Mouse (Mus musculus): ENCODE measurements around the gene Xirp1. TPM values are rescaled to one million over a fixed set of nuclear protein-coding genes. Genes with fewer than 3 reads are reported as not detected.

Xirp1 gene
- polyA plus RNA-seq, 1 experiment from 2014 or later: not detected

DNA sequence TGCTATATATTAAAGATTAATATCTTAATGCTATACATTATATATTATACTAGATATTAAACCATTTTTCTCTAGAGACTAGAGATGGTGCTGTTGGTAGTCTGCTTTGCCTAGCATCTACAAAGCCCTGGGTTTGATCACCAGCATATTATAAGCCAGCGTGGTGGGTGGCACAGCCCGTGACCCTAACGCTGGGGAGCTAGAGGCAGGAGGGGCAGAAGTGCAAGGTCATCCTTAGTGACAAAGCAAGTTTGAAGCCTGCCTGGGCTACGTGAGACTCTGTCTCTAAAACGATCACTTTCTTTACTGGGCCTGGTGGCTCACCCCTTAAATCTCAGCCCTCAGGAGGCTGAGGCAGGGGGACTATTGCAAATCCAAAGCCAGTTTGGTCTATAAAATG, 20.5 kb downstream of the Xirp1 start:
- 0 out of 2 replicates have a peak, but pooled peaks cover 3% of the 10 kb centered on the region for H3K4me1 ChIP-seq (ENCODE audit: control insufficient read depth, insufficient read depth, low read length)
- H3K27me3 ChIP-seq (ENCODE audit: control insufficient read depth, insufficient read depth, low read length): no peaks in the 10 kb centered on the region
- H3K27ac ChIP-seq (replicated peaks; ENCODE audit: low read depth, low read length): no peak overlapping the region
- no peaks in the 10 kb centered on the region for H3K36me3 ChIP-seq (ENCODE audit: control insufficient read depth, insufficient read depth, low read length)
- no peak for DNase-seq
- H3K4me3 ChIP-seq (replicated peaks; ENCODE audit: low read depth, low read length): no peak overlapping the region
- WGBS: 84% methylated on average over 5 of the region's 5 CpGs
- no peak overlapping the region for H3K9ac ChIP-seq (replicated peaks; ENCODE audit: low read length)
- no peaks in the 10 kb centered on the region for H3K9me3 ChIP-seq (ENCODE audit: control insufficient read depth, low read length)
- ATAC-seq (ENCODE audit: low FRiP score, low TSS enrichment): no peak
- H3K4me2 ChIP-seq (ENCODE audit: low read length): no peak overlapping the region

DNA sequence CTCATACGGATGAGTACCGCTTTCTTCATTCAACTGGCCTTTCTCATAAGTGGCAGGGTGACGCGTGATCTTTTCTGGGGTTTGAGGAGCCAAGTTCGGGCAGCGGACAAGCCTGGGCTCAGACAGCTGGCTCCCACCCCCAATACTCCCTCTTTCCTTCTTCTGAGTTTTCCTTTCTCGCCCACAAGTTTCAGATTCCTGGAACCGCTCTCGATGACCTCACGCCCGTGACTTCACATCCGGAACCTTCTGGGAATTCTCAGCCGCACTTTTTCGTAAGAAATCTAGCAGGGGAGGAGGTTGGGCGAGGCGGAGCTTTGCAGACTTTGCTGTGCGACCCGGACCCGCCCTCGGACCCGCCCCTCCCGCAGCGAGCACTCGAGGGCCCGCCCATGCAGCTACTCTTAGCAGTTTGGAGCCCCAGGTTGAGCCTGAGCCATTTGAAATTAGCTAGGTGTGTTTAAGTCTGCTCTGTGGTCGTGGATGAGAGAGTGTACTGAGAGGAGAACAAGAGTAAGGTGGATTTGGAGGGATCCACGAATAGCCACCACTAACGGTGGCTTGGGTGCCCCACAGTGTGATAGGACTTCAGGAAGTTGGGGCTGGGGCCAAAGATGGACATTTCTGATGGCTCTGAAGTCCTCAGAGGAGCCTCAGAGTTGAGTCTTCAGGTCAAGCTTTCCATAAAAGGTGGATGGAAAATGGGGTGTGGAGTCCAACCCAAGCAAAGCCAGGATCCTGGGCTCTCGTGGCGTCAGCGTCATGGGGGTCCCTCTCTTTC, 21.3 kb downstream of the Xirp1 start:
- Histone ChIP-seq H3K4me1 (ENCODE audit: control insufficient read depth, insufficient read depth, low read length) (0 out of 2 replicates have a peak, but pooled peaks cover 3% of the 10 kb centered on the region), H3K36me3 (ENCODE audit: control insufficient read depth, insufficient read depth, low read length) (no peaks in the 10 kb centered on the region), H3K4me3 (replicated peaks; ENCODE audit: low read depth, low read length) (peak overlapping the region; percentile 23), H3K27ac (replicated peaks; ENCODE audit: low read depth, low read length) (no peak overlapping the region), H3K9me3 (ENCODE audit: control insufficient read depth, low read length) (no peaks in the 10 kb centered on the region), H3K9ac (replicated peaks; ENCODE audit: low read length) (peak overlapping the region; percentile 34; the same call in 1 of the 2 replicates), H3K4me2 (ENCODE audit: low read length) (peak overlapping the region; percentile 53), H3K27me3 (ENCODE audit: control insufficient read depth, insufficient read depth, low read length) (no peaks in the 10 kb centered on the region)
- DNase-seq (peak; percentile 71), ATAC-seq (ENCODE audit: low FRiP score, low TSS enrichment) (no peak)
- WGBS: 11% methylated on average over 31 of the region's 31 CpGs

DNA sequence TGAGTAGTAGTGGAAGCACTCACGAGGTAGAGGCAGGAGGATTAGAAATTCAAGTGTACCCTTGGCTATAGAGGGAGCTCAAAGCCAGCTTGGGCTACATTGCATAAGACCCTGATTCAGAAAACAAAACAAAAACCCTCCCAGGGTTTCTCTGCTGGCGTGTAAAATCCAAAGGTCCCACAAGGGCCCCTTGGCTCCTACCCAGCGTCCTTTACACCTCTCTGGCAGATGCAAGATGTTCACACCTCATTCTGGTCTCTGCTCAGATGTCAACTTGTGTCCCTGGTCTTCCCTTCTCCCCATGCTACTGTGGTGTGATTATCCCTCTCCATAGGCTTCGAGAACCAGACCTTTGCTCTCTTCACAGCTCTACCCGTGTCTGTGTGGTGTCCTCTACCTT, 22.6 kb downstream of the Xirp1 start:
- Histone ChIP-seq H3K9me3 (ENCODE audit: control insufficient read depth, low read length) (no peaks in the 10 kb centered on the region), H3K4me1 (ENCODE audit: control insufficient read depth, insufficient read depth, low read length) (0 out of 2 replicates have a peak, but pooled peaks cover 3% of the 10 kb centered on the region), H3K36me3 (ENCODE audit: control insufficient read depth, insufficient read depth, low read length) (no peaks in the 10 kb centered on the region), H3K9ac (replicated peaks; ENCODE audit: low read length) (no peak overlapping the region), H3K27ac (replicated peaks; ENCODE audit: low read depth, low read length) (no peak overlapping the region), H3K4me3 (replicated peaks; ENCODE audit: low read depth, low read length) (no peak overlapping the region), H3K27me3 (ENCODE audit: control insufficient read depth, insufficient read depth, low read length) (no peaks in the 10 kb centered on the region), H3K4me2 (ENCODE audit: low read length) (no peak overlapping the region)
- ATAC-seq (ENCODE audit: low FRiP score, low TSS enrichment) (no peak), DNase-seq (no peak)
- WGBS: 79% methylated on average over 5 of the region's 5 CpGs

DNA sequence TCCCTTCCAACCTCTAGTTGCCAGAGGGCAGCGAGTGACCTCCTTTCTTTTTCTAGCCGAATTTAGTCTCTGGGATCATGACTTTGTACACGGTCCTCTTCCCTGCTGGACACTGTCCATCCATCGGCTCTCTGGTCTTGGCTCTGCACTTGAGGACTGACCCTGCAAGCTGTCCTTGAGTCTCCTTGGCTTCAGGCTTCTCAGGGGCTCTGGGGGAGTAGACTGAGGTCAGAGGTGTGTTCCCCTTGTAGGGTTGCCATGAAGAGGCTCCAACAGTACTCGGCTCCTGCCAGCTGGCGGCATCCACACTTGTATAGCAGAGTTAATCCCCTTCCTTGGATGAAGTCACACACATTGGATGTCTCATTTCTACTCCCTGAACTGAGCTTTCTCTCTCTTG, 23.8 kb downstream of the Xirp1 start:
- H3K27me3 ChIP-seq (ENCODE audit: control insufficient read depth, insufficient read depth, low read length): no peaks in the 10 kb centered on the region
- ATAC-seq (ENCODE audit: low FRiP score, low TSS enrichment) (no peak), DNase-seq (no peak)
- H3K9ac ChIP-seq (replicated peaks; ENCODE audit: low read length): no peak overlapping the region
- no peaks in the 10 kb centered on the region for H3K9me3 ChIP-seq (ENCODE audit: control insufficient read depth, low read length)
- H3K4me3 ChIP-seq (replicated peaks; ENCODE audit: low read depth, low read length): no peak overlapping the region
- 69% methylated on average over 6 of the region's 6 CpGs for WGBS
- H3K27ac ChIP-seq (replicated peaks; ENCODE audit: low read depth, low read length): no peak overlapping the region
- H3K36me3 ChIP-seq (ENCODE audit: control insufficient read depth, insufficient read depth, low read length): no peaks in the 10 kb centered on the region
- no peak overlapping the region for H3K4me2 ChIP-seq (ENCODE audit: low read length)
- 0 out of 2 replicates have a peak, but pooled peaks cover 3% of the 10 kb centered on the region for H3K4me1 ChIP-seq (ENCODE audit: control insufficient read depth, insufficient read depth, low read length)

DNA sequence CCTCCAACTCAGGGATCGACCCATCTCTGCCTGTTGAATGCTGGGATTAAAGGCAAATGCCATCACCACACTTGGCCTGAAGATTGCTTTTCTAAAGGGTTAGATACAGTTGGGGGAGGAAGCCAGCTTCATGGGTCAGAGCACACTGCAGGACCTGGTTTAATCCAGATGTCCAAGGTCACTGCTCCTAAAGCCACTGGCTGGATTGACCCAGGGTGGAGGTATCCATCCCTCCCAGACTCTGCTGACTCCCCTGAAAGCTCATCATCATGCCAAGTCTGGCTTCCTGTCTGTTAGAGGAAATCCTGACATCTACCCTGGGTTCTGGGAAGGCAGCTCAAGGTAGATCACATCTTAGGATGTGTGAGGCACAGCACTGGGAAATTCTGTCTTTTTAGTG, 24.6 kb downstream of the Xirp1 start:
- 63% methylated on average over 1 of the region's 1 CpGs for WGBS
- no peak for ATAC-seq (ENCODE audit: low FRiP score, low TSS enrichment)
- no peaks in the 10 kb centered on the region for H3K9me3 ChIP-seq (ENCODE audit: control insufficient read depth, low read length)
- no peak for DNase-seq
- H3K36me3 ChIP-seq (ENCODE audit: control insufficient read depth, insufficient read depth, low read length): no peaks in the 10 kb centered on the region
- H3K9ac ChIP-seq (replicated peaks; ENCODE audit: low read length): no peak overlapping the region
- no peak overlapping the region for H3K4me3 ChIP-seq (replicated peaks; ENCODE audit: low read depth, low read length)
- no peak overlapping the region for H3K27ac ChIP-seq (replicated peaks; ENCODE audit: low read depth, low read length)
- H3K4me1 ChIP-seq (ENCODE audit: control insufficient read depth, insufficient read depth, low read length): no peaks in the 10 kb centered on the region
- H3K27me3 ChIP-seq (ENCODE audit: control insufficient read depth, insufficient read depth, low read length): no peaks in the 10 kb centered on the region
- H3K4me2 ChIP-seq (ENCODE audit: low read length): no peak overlapping the region

DNA sequence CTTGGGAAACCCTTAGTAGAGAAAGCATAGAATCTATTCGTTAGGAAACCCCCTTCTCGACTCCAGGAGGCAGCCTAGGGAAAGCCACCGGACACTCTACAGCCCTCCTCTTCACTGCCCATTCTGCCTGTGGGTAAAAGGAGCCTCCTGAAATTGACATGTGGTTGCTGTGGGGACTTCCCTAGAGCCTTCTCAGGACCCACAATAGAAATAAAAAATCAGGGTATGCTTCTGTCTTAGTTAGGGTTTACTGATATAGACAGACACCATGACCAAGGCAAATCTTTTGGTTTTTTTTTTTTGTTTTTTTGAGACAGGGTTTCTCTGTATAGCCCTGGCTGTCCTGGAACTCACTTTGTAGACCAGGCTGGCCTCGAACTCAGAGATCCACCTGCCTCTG, 27.3 kb downstream of the Xirp1 start:
- H3K9ac ChIP-seq (replicated peaks; ENCODE audit: low read length): no peak overlapping the region
- H3K4me3 ChIP-seq (replicated peaks; ENCODE audit: low read depth, low read length): no peak overlapping the region
- H3K36me3 ChIP-seq (ENCODE audit: control insufficient read depth, insufficient read depth, low read length): no peaks in the 10 kb centered on the region
- H3K9me3 ChIP-seq (ENCODE audit: control insufficient read depth, low read length): no peaks in the 10 kb centered on the region
- H3K27ac ChIP-seq (replicated peaks; ENCODE audit: low read depth, low read length): no peak overlapping the region
- no peak overlapping the region for H3K4me2 ChIP-seq (ENCODE audit: low read length)
- DNase-seq (no peak), ATAC-seq (ENCODE audit: low FRiP score, low TSS enrichment) (no peak)
- H3K4me1 ChIP-seq (ENCODE audit: control insufficient read depth, insufficient read depth, low read length): no peaks in the 10 kb centered on the region
- WGBS: 90% methylated on average over 4 of the region's 4 CpGs
- H3K27me3 ChIP-seq (ENCODE audit: control insufficient read depth, insufficient read depth, low read length): no peaks in the 10 kb centered on the region

DNA sequence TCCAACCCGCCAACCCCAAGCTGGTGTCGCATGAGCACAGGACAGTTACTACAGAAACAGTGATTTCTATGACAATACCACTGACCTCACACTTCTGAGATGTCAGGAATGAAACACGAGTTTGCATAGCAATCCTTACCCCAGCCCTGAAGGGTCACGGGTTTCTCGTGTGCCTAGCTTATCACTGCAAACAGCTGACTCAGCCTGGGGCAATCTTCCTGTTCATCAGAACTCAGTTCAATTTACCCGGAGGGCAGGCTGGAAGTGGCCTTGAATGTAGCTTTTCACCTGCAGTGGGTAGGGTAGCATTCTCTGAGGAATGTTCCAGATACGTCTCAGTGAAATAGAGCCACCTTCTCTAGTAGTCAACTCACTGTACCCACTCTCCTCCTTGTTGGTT, 29.2 kb downstream of the Xirp1 start:
- Histone ChIP-seq H3K9ac (replicated peaks; ENCODE audit: low read length) (no peak overlapping the region), H3K27ac (replicated peaks; ENCODE audit: low read depth, low read length) (no peak overlapping the region), H3K4me3 (replicated peaks; ENCODE audit: low read depth, low read length) (no peak overlapping the region), H3K4me2 (ENCODE audit: low read length) (no peak overlapping the region), H3K27me3 (ENCODE audit: control insufficient read depth, insufficient read depth, low read length) (no peaks in the 10 kb centered on the region), H3K4me1 (ENCODE audit: control insufficient read depth, insufficient read depth, low read length) (no peaks in the 10 kb centered on the region), H3K9me3 (ENCODE audit: control insufficient read depth, low read length) (no peaks in the 10 kb centered on the region), H3K36me3 (ENCODE audit: control insufficient read depth, insufficient read depth, low read length) (no peaks in the 10 kb centered on the region)
- ATAC-seq (ENCODE audit: low FRiP score, low TSS enrichment): no peak
- no peak for DNase-seq
- 80% methylated on average over 7 of the region's 7 CpGs for WGBS

DNA sequence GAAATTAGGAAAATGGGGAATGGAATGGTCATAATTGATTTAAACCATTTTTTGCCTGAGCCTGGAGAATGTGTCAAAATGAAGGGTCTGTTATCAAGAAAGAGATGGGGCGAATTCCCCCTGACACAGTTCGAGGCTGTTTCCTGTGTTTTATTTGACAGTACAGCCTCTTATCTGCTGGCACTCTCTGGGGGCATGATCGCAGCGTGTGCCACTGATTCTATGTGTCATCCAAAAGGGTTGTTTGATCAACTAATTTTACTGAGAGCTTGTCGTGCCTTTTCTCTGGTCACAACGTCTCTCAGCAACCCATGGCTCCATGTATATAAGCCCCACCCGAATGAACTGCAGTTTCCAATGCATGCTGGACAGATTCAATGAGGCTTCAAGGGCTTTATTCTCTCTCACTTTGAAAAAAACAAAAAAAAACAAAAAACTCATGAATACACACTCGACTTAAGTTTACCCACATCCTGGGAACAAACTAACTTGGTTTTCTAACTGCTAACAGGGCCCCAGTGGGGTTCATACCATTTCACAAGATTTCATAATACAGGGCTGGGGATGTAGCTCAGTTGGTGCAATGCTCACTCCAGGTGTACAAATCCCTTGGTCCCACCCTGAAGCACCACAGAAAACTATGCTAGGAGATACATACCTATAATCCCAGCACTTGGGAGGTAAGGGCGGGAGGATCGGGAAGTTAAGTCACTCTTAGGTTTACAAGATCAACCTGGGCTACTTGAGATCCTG, 30.1 kb downstream of the Xirp1 start:
- 76% methylated on average over 10 of the region's 10 CpGs for WGBS
- no peak overlapping the region for H3K4me2 ChIP-seq (ENCODE audit: low read length)
- H3K36me3 ChIP-seq (ENCODE audit: control insufficient read depth, insufficient read depth, low read length): no peaks in the 10 kb centered on the region
- no peaks in the 10 kb centered on the region for H3K27me3 ChIP-seq (ENCODE audit: control insufficient read depth, insufficient read depth, low read length)
- H3K4me3 ChIP-seq (replicated peaks; ENCODE audit: low read depth, low read length): no peak overlapping the region
- DNase-seq (no peak), ATAC-seq (ENCODE audit: low FRiP score, low TSS enrichment) (no peak)
- no peak overlapping the region for H3K27ac ChIP-seq (replicated peaks; ENCODE audit: low read depth, low read length)
- no peak overlapping the region for H3K9ac ChIP-seq (replicated peaks; ENCODE audit: low read length)
- H3K4me1 ChIP-seq (ENCODE audit: control insufficient read depth, insufficient read depth, low read length): no peaks in the 10 kb centered on the region
- no peaks in the 10 kb centered on the region for H3K9me3 ChIP-seq (ENCODE audit: control insufficient read depth, low read length)

DNA sequence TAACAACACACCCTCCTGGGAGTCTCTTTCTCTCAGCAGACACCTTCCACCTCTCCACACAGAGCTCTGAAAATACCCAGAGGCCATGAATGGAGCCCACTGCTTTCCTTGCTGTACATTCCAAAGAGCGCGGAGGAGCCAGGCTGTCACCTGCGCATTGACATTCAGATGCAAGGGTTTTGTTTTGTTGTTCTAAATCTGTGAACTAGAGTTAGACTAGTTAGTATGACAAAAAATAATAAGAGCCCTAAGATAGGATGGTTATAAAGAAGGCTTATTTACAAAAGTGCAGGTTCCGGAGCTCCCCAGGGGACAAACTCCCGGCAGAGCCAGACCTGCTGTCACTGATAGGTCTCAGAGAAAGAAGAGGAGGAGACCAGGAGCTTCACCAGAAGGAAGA, 32.1 kb downstream of the Xirp1 start:
- H3K4me1 ChIP-seq (ENCODE audit: control insufficient read depth, insufficient read depth, low read length): no peaks in the 10 kb centered on the region
- H3K36me3 ChIP-seq (ENCODE audit: control insufficient read depth, insufficient read depth, low read length): no peaks in the 10 kb centered on the region
- no peak overlapping the region for H3K9ac ChIP-seq (replicated peaks; ENCODE audit: low read length)
- no peaks in the 10 kb centered on the region for H3K9me3 ChIP-seq (ENCODE audit: control insufficient read depth, low read length)
- WGBS: 12% methylated on average over 5 of the region's 5 CpGs
- H3K4me3 ChIP-seq (replicated peaks; ENCODE audit: low read depth, low read length): no peak overlapping the region
- H3K27me3 ChIP-seq (ENCODE audit: control insufficient read depth, insufficient read depth, low read length): no peaks in the 10 kb centered on the region
- DNase-seq (no peak), ATAC-seq (ENCODE audit: low FRiP score, low TSS enrichment) (no peak)
- H3K4me2 ChIP-seq (ENCODE audit: low read length): no peak overlapping the region
- H3K27ac ChIP-seq (replicated peaks; ENCODE audit: low read depth, low read length): no peak overlapping the region
